Mouse (Mus musculus): ENCODE measurements around the gene Otoa. TPM values are rescaled to one million over a fixed set of nuclear protein-coding genes. Genes with fewer than 3 reads are reported as not detected.

The Otoa gene
- total RNA-seq (2014; rRNA removed) (0.73 and 1.0 TPM in 2 replicates), polyA plus RNA-seq (2015; fragmentation: Nextera tagmentation; extraction: Ambion mirVana) (0.11 and 0.24 TPM in 2 replicates)

DNA sequence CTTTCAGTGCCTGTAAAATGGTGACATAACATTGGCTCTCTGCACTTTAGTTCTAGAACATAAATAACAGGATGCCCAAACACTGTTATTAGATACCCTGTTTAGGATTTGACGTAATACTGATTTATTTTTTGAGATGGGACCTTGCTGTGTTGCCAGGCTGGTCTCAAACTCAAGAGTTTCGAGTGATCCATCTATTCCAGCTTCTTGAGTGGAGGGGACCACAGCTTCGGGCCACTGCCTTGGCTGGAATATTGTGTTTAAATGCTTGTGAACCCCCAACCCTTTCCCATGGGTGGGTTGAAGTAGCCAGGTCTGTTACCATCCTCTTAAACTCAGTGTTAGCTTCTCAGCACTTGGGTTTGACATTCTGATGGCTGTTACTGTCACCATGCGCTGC lies at the start of gene Otoa:
Gene Otoa (plus strand): TSS at position 301 of the 400 bp plus-strand sequence.
- Histone ChIP-seq H3K27ac (no peak within 1 kb of the TSS), H3K4me2 (ENCODE audit: low read depth, low read length) (no peak within 1 kb of the TSS), H3K9me3 (ENCODE audit: low read length) (no peaks in the 10 kb centered on the region), H3K27me3 (ENCODE audit: insufficient read depth, low read length) (no peaks in the 10 kb centered on the region), H3K4me1 (ENCODE audit: insufficient read depth, low read length) (no peaks in the 10 kb centered on the region), H3K36me3 (ENCODE audit: insufficient read depth, low read length) (peaks cover 4% of the 10 kb centered on the region; the same call in 1 of the 2 replicates), H3K4me3 (ENCODE audit: low read length) (no peak within 1 kb of the TSS), H3K9ac (replicated peaks; ENCODE audit: low read length) (no peak within 1 kb of the TSS)
- no peak for TF ChIP-seq CTCF (IDR thresholded peaks at IDR 0.05; ENCODE audit: low read depth)
- ATAC-seq (no peak), DNase-seq (ENCODE audit: low spot score) (no peak)
- WGBS = 85% methylated on average over 4 of the region's 4 CpGs

GRCm38 (mm10) chr7:121033856-121034652 lies 47.4 kb upstream of the Otoa start, which contains the start of gene Mettl9:
Mettl9 (plus strand) TSS chr7:121034445.
- peak within 1 kb of the TSS; percentile 99 for H3K27ac ChIP-seq
- peak; percentile 97 for DNase-seq (ENCODE audit: low spot score)
- H3K9me3 ChIP-seq (ENCODE audit: low read length) = no peaks in the 10 kb centered on the region
- peak; percentile 36; the same call in 1 of the 2 replicates for TF ChIP-seq CTCF (IDR thresholded peaks at IDR 0.05; ENCODE audit: low read depth)
- H3K4me2 ChIP-seq (ENCODE audit: low read depth, low read length) = peak within 1 kb of the TSS; percentile 75
- H3K27me3 ChIP-seq (ENCODE audit: insufficient read depth, low read length) = 0 out of 2 replicates have a peak, but pooled peaks cover 3% of the 10 kb centered on the region
- peak within 1 kb of the TSS; percentile 95 for H3K9ac ChIP-seq (replicated peaks; ENCODE audit: low read length)
- peaks cover 14% of the 10 kb centered on the region for H3K4me1 ChIP-seq (ENCODE audit: insufficient read depth, low read length)
- H3K36me3 ChIP-seq (ENCODE audit: insufficient read depth, low read length) = no peaks in the 10 kb centered on the region
- peak; percentile 98 for ATAC-seq
- 2% methylated on average over 37 of the region's 43 CpGs for WGBS
- H3K4me3 ChIP-seq (ENCODE audit: low read length) = peak within 1 kb of the TSS; percentile 90

DNA sequence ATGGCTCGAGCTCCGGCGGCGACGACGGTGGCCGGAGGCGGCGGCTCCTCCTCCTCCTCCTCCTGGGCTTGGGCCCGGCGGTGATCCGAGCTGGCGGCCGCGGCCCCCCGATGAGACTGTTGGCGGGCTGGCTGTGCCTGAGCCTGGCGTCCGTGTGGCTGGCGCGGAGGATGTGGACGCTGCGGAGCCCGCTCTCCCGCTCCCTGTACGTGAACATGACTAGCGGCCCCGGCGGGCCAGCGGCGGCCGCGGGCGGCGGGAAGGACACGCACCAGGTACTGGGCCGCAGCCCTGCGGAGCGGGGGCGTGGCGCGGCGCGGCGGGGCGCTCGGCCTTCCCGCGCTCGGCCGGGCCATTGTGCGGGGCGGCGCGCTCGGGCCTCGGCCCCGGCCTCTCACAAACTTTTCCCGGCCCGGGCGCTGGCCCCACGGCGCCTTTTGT lies 46.7 kb upstream of the Otoa start:
- Histone ChIP-seq H3K36me3 (ENCODE audit: insufficient read depth, low read length) (no peaks in the 10 kb centered on the region), H3K4me1 (ENCODE audit: insufficient read depth, low read length) (peaks cover 14% of the 10 kb centered on the region), H3K27ac (peak overlapping the region; percentile 99), H3K9ac (replicated peaks; ENCODE audit: low read length) (peak overlapping the region; percentile 95), H3K9me3 (ENCODE audit: low read length) (no peaks in the 10 kb centered on the region), H3K27me3 (ENCODE audit: insufficient read depth, low read length) (0 out of 2 replicates have a peak, but pooled peaks cover 3% of the 10 kb centered on the region), H3K4me2 (ENCODE audit: low read depth, low read length) (peak overlapping the region; percentile 75), H3K4me3 (ENCODE audit: low read length) (peak overlapping the region; percentile 90)
- ATAC-seq (no peak; the same call in none of the 2 replicates), DNase-seq (ENCODE audit: low spot score) (peak; percentile 57)
- 5% methylated on average over 47 of the region's 63 CpGs for WGBS
- no peak for TF ChIP-seq CTCF (IDR thresholded peaks at IDR 0.05; ENCODE audit: low read depth)

DNA sequence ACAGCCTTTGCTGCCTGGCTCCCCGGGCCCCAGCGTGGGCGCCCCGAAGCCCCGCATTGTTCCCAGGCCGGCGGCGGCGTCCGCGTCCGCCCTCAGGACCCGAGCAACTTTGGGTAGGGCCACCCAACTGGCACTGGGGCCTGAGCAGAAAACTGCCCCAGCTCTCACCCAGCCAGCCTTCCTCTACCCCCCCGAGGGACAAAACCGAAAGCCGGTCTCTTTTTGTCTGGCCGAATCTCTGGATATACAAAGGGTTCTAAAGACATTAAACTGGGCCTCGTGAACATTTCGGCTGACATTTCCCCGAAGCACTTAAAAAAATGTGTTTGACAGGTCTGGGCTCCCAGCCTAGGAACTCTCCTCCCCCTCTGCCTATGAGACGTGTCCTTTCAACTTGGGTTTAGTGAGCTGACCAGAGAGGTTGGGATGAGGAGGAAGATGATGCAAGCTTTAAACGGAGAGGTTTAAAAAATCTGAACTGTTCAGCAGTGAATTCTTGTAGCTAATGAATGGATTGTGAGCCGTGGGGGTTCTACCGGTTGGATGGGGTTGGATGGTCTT lies 46.2 kb upstream of the Otoa start:
- Histone ChIP-seq H3K27me3 (ENCODE audit: insufficient read depth, low read length) (0 out of 2 replicates have a peak, but pooled peaks cover 3% of the 10 kb centered on the region), H3K4me3 (ENCODE audit: low read length) (peak overlapping the region; percentile 90), H3K9ac (replicated peaks; ENCODE audit: low read length) (peak overlapping the region; percentile 95), H3K4me2 (ENCODE audit: low read depth, low read length) (peak overlapping the region; percentile 75), H3K27ac (peak overlapping the region; percentile 99), H3K36me3 (ENCODE audit: insufficient read depth, low read length) (no peaks in the 10 kb centered on the region), H3K9me3 (ENCODE audit: low read length) (no peaks in the 10 kb centered on the region), H3K4me1 (ENCODE audit: insufficient read depth, low read length) (peaks cover 14% of the 10 kb centered on the region)
- TF ChIP-seq CTCF (IDR thresholded peaks at IDR 0.05; ENCODE audit: low read depth) = no peak
- DNase-seq (ENCODE audit: low spot score) = peak; percentile 69
- under 1% methylated on average over 24 of the region's 24 CpGs for WGBS
- ATAC-seq = peak; percentile 25; the same call in 1 of the 2 replicates

- Histone ChIP-seq H3K9ac (replicated peaks; ENCODE audit: low read length) (no peak overlapping the region), H3K9me3 (ENCODE audit: low read length) (no peaks in the 10 kb centered on the region), H3K27ac (no peak overlapping the region), H3K4me1 (ENCODE audit: insufficient read depth, low read length) (peaks cover 10% of the 10 kb centered on the region), H3K27me3 (ENCODE audit: insufficient read depth, low read length) (no peaks in the 10 kb centered on the region), H3K4me2 (ENCODE audit: low read depth, low read length) (no peak overlapping the region), H3K36me3 (ENCODE audit: insufficient read depth, low read length) (no peaks in the 10 kb centered on the region), H3K4me3 (ENCODE audit: low read length) (no peak overlapping the region)
- TF ChIP-seq CTCF (IDR thresholded peaks at IDR 0.05; ENCODE audit: low read depth) = no peak
- DNase-seq (ENCODE audit: low spot score) = no peak
- ATAC-seq = no peak
- WGBS = 91% methylated on average over 4 of the region's 4 CpGs
Observed at GRCm38 (mm10) chr7:121040595-121040994, 40.9 kb upstream of the Otoa start.

GRCm38 (mm10) chr7:121041989-121042388 lies 39.5 kb upstream of the Otoa start:
- H3K27ac ChIP-seq = no peak overlapping the region
- no peaks in the 10 kb centered on the region for H3K9me3 ChIP-seq (ENCODE audit: low read length)
- no peak overlapping the region for H3K9ac ChIP-seq (replicated peaks; ENCODE audit: low read length)
- WGBS = 70% methylated on average over 1 of the region's 1 CpGs
- no peaks in the 10 kb centered on the region for H3K27me3 ChIP-seq (ENCODE audit: insufficient read depth, low read length)
- no peaks in the 10 kb centered on the region for H3K36me3 ChIP-seq (ENCODE audit: insufficient read depth, low read length)
- TF ChIP-seq CTCF (IDR thresholded peaks at IDR 0.05; ENCODE audit: low read depth) = no peak
- H3K4me3 ChIP-seq (ENCODE audit: low read length) = no peak overlapping the region
- ATAC-seq = no peak
- no peaks in the 10 kb centered on the region for H3K4me1 ChIP-seq (ENCODE audit: insufficient read depth, low read length)
- H3K4me2 ChIP-seq (ENCODE audit: low read depth, low read length) = no peak overlapping the region
- DNase-seq (ENCODE audit: low spot score) = no peak
